Mouse (Mus musculus): ENCODE results near the gene Spred3. TPM values are rescaled to one million over a fixed set of nuclear protein-coding genes. Genes with fewer than 3 reads are reported as not detected.
"Not testable (repeated sequence)": the region's sequence is repeated elsewhere in the genome, so short reads cannot be mapped to it uniquely, and the experiment has no call there.

The Spred3 gene
- 4.1 TPM for polyA plus RNA-seq (2012; fragmentation: generic; extraction: Trizol)

DNA sequence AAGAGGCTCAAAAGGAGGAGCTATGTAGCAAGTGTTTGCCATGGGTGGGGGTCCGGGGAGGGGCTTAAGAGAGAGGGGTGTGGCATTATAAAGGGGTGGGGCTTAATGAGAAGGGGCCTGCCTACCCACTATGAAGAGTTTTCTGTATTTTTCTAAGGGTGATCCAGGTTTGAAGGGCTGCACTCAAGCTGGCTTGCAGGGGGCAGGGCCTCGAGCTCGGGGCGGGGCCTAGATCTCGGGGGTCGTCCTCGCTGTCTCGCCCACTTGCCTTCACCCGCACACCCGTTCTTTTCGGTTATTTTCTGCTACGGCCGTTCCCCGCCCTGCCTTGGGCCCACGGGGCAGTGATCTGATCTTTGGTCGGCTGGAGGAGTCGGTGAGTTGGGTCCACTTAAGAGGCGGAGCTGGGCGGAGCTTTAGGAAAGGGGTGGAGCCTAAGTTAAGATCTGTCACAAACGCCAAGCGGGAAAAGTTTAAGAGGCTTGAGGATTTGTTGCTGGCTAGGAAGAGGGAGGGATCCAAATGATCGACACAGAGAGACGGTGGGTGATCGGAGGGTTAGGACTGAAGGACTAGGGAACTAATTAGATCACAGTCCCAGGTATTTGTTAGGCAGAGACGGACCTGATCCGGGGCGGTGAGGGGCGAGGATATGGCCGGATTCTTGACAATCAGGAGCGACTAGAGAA is at the start of gene Spred3, which contains the start of gene Ggn:
TSS of gene Spred3 (minus strand) at position 346 of the 689 bp plus-strand sequence.
TSS of gene Ggn (plus strand) at position 145 of the 689 bp plus-strand sequence.
- Histone ChIP-seq H3K27me3 (ENCODE audit: control insufficient read depth, insufficient read depth, insufficient read length) (no peaks in the 10 kb centered on the region), H3K79me2 (ENCODE audit: control insufficient read depth, insufficient read depth) (no peaks in the 10 kb centered on the region), H3K36me3 (ENCODE audit: control insufficient read depth, insufficient read depth) (no peaks in the 10 kb centered on the region), H3K4me3 (peak within 1 kb of the TSS; percentile 61), H3ac (ENCODE audit: control insufficient read depth, insufficient read length) (peak within 1 kb of the TSS; percentile 61), H3K4me2 (ENCODE audit: low read depth) (peak within 1 kb of the TSS; percentile 93)
- TF ChIP-seq MAX (IDR thresholded peaks at IDR 0.05; ENCODE audit: low read depth) (no peak), MYOD1 (IDR thresholded peaks at IDR 0.05; ENCODE audit: control insufficient read depth in 1 of 3, insufficient read length in 2 of 3, low read depth in 2 of 3) (no peak), POLR2AphosphoS2 (IDR thresholded peaks at IDR 0.05; ENCODE audit: insufficient read length, low read depth) (peak; percentile 60), REST (IDR thresholded peaks at IDR 0.05; ENCODE audit: insufficient read depth, insufficient read length) (no peak), CEBPB (IDR thresholded peaks at IDR 0.05; ENCODE audit: insufficient read depth, poor library complexity, severe bottlenecking) (no peak), USF1 (IDR thresholded peaks at IDR 0.05; ENCODE audit: low read depth) (no peak), E2F4 (IDR thresholded peaks at IDR 0.05; ENCODE audit: insufficient read depth) (no peak), POLR2A (IDR thresholded peaks at IDR 0.05; ENCODE audit: insufficient read length, low read depth) (peak; percentile 39)

DNA sequence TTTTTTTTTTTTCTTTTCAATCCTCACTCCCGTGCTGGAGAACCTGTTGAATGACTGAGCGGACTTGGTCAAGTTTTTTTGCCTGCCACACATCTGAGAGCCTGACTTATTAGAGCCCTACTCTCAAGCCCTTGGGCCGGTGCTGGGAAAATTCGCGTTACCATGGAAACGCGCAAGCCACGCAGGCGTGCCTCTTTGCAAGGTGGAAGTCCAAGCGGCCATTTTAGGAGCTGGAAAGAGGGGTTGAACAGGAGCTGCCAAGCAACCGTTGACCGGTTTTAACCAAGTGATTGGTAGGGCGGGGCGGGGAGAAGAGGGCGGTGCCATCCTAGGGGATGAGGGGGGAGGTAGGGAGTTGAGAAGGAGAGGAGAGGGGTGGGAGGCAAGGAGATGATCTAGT is 44.6 kb upstream of the Spred3 start:
- H3K36me3 ChIP-seq (ENCODE audit: control insufficient read depth, insufficient read depth) = no peaks in the 10 kb centered on the region
- TF ChIP-seq MYOG (IDR thresholded peaks at IDR 0.05; ENCODE audit: control insufficient read depth in 1 of 3, insufficient read depth in 1 of 3, insufficient read length in 2 of 3, low read depth in 2 of 3) (no peak), REST (IDR thresholded peaks at IDR 0.05; ENCODE audit: insufficient read depth, insufficient read length) (no peak), POLR2AphosphoS2 (IDR thresholded peaks at IDR 0.05; ENCODE audit: insufficient read length, low read depth) (no peak), SRF (IDR thresholded peaks at IDR 0.05; ENCODE audit: control insufficient read depth, insufficient read length, low read depth) (no peak), CEBPB (IDR thresholded peaks at IDR 0.05; ENCODE audit: insufficient read depth, poor library complexity, severe bottlenecking) (no peak), MYOD1 (IDR thresholded peaks at IDR 0.05; ENCODE audit: control insufficient read depth in 1 of 3, insufficient read length in 2 of 3, low read depth in 2 of 3) (no peak), TCF3 (IDR thresholded peaks at IDR 0.05; ENCODE audit: insufficient read length, low read depth) (no peak), E2F4 (IDR thresholded peaks at IDR 0.05; ENCODE audit: insufficient read depth) (no peak), MAX (IDR thresholded peaks at IDR 0.05; ENCODE audit: low read depth) (no peak), TCF12 (IDR thresholded peaks at IDR 0.05; ENCODE audit: insufficient read depth, poor library complexity, severe bottlenecking) (no peak), POLR2A (IDR thresholded peaks at IDR 0.05; ENCODE audit: insufficient read length, low read depth) (no peak), USF1 (IDR thresholded peaks at IDR 0.05; ENCODE audit: low read depth) (no peak)
- no peaks in the 10 kb centered on the region for H3K79me2 ChIP-seq (ENCODE audit: control insufficient read depth, insufficient read depth)
- no peak overlapping the region for H3K4me3 ChIP-seq
- no peak overlapping the region for H3K4me2 ChIP-seq (ENCODE audit: low read depth)
- H3ac ChIP-seq (ENCODE audit: control insufficient read depth, insufficient read length) = no peak overlapping the region
- no peaks in the 10 kb centered on the region for H3K27me3 ChIP-seq (ENCODE audit: control insufficient read depth, insufficient read depth, insufficient read length)

DNA sequence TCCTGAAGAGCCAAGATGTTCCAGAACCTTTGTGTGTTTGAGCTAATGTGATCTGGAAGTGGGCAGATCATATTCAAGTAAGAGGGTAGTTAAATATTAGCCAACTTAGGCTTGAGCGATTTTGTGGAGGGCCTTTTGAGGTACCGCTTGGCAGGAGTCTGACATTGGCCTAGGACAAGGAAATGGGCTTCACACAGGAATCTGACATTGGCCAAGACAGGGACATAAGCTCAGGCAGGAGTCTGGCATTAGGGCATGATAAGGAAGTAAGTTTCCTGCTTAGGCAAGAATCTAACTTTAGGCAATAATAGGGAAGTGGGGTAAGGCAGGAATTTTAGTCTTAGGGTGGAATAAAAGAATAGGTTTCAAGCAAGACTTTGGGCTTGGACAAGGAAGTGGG is 44.0 kb upstream of the Spred3 start:
- TF ChIP-seq E2F4 (IDR thresholded peaks at IDR 0.05; ENCODE audit: insufficient read depth) (no peak), USF1 (IDR thresholded peaks at IDR 0.05; ENCODE audit: low read depth) (no peak), TCF12 (IDR thresholded peaks at IDR 0.05; ENCODE audit: insufficient read depth, poor library complexity, severe bottlenecking) (no peak), REST (IDR thresholded peaks at IDR 0.05; ENCODE audit: insufficient read depth, insufficient read length) (no peak), MYOD1 (IDR thresholded peaks at IDR 0.05; ENCODE audit: control insufficient read depth in 1 of 3, insufficient read length in 2 of 3, low read depth in 2 of 3) (no peak), TCF3 (IDR thresholded peaks at IDR 0.05; ENCODE audit: insufficient read length, low read depth) (no peak), CEBPB (IDR thresholded peaks at IDR 0.05; ENCODE audit: insufficient read depth, poor library complexity, severe bottlenecking) (no peak), MYOG (IDR thresholded peaks at IDR 0.05; ENCODE audit: control insufficient read depth in 1 of 3, insufficient read depth in 1 of 3, insufficient read length in 2 of 3, low read depth in 2 of 3) (no peak), SRF (IDR thresholded peaks at IDR 0.05; ENCODE audit: control insufficient read depth, insufficient read length, low read depth) (no peak), POLR2A (IDR thresholded peaks at IDR 0.05; ENCODE audit: insufficient read length, low read depth) (no peak), MAX (IDR thresholded peaks at IDR 0.05; ENCODE audit: low read depth) (no peak), POLR2AphosphoS2 (IDR thresholded peaks at IDR 0.05; ENCODE audit: insufficient read length, low read depth) (no peak)
- Histone ChIP-seq H3ac (ENCODE audit: control insufficient read depth, insufficient read length) (no peak overlapping the region), H3K4me2 (ENCODE audit: low read depth) (no peak overlapping the region), H3K79me2 (ENCODE audit: control insufficient read depth, insufficient read depth) (no peaks in the 10 kb centered on the region), H3K27me3 (ENCODE audit: control insufficient read depth, insufficient read depth, insufficient read length) (no peaks in the 10 kb centered on the region), H3K36me3 (ENCODE audit: control insufficient read depth, insufficient read depth) (no peaks in the 10 kb centered on the region), H3K4me3 (no peak overlapping the region)

- H3K4me3 ChIP-seq = no peak within 1 kb of the TSS
- H3K27me3 ChIP-seq (ENCODE audit: control insufficient read depth, insufficient read depth, insufficient read length) = no peaks in the 10 kb centered on the region
- H3K79me2 ChIP-seq (ENCODE audit: control insufficient read depth, insufficient read depth) = no peaks in the 10 kb centered on the region
- no peak within 1 kb of the TSS for H3K4me2 ChIP-seq (ENCODE audit: low read depth)
- no peaks in the 10 kb centered on the region for H3K36me3 ChIP-seq (ENCODE audit: control insufficient read depth, insufficient read depth)
- TF ChIP-seq MYOG (IDR thresholded peaks at IDR 0.05; ENCODE audit: control insufficient read depth in 1 of 3, insufficient read depth in 1 of 3, insufficient read length in 2 of 3, low read depth in 2 of 3) (no peak), E2F4 (IDR thresholded peaks at IDR 0.05; ENCODE audit: insufficient read depth) (no peak), TCF12 (IDR thresholded peaks at IDR 0.05; ENCODE audit: insufficient read depth, poor library complexity, severe bottlenecking) (no peak), POLR2AphosphoS2 (IDR thresholded peaks at IDR 0.05; ENCODE audit: insufficient read length, low read depth) (no peak), REST (IDR thresholded peaks at IDR 0.05; ENCODE audit: insufficient read depth, insufficient read length) (no peak), CEBPB (IDR thresholded peaks at IDR 0.05; ENCODE audit: insufficient read depth, poor library complexity, severe bottlenecking) (no peak), TCF3 (IDR thresholded peaks at IDR 0.05; ENCODE audit: insufficient read length, low read depth) (no peak), SRF (IDR thresholded peaks at IDR 0.05; ENCODE audit: control insufficient read depth, insufficient read length, low read depth) (no peak), MYOD1 (IDR thresholded peaks at IDR 0.05; ENCODE audit: control insufficient read depth in 1 of 3, insufficient read length in 2 of 3, low read depth in 2 of 3) (no peak), USF1 (IDR thresholded peaks at IDR 0.05; ENCODE audit: low read depth) (no peak), MAX (IDR thresholded peaks at IDR 0.05; ENCODE audit: low read depth) (no peak), POLR2A (IDR thresholded peaks at IDR 0.05; ENCODE audit: insufficient read length, low read depth) (no peak)
- H3ac ChIP-seq (ENCODE audit: control insufficient read depth, insufficient read length) = no peak within 1 kb of the TSS
Observed at GRCm38 (mm10) chr7:29213675-29214082, 43.5 kb upstream of the Spred3 start, which contains the start of gene Catsperg1. TSS of gene Catsperg1 (minus strand) at chr7:29214035.

GRCm38 (mm10) chr7:29212775-29213560 is 42.8 kb upstream of the Spred3 start:
- H3ac ChIP-seq (ENCODE audit: control insufficient read depth, insufficient read length); H3K79me2 ChIP-seq (ENCODE audit: control insufficient read depth, insufficient read depth); H3K27me3 ChIP-seq (ENCODE audit: control insufficient read depth, insufficient read depth, insufficient read length); H3K4me2 ChIP-seq (ENCODE audit: low read depth); H3K4me3 ChIP-seq; H3K36me3 ChIP-seq (ENCODE audit: control insufficient read depth, insufficient read depth): not testable (repeated sequence)

All from myocyte (in vitro differentiated cells).